ENCODE assay signal across 8 mouse cellular contexts in genomic region chr1:75545965-75546956, GRCm38 (mm10). TPM values are rescaled to one million over a fixed set of nuclear protein-coding genes. Genes with fewer than 3 reads are reported as not detected.
DNase-seq lines count a peak whose midpoint lies in the region; ATAC-seq lines count a peak whose summit lies in the region.

TSS of gene Slc4a3 (plus strand) at chr1:75546266.

- 1% methylated on average over 62 of the region's 64 CpGs for WGBS in intestine, embryonic 15.5 days
- 1% methylated on average over 52 of the region's 64 CpGs for WGBS in midbrain, embryonic 11.5 days
- under 1% methylated on average over 58 of the region's 64 CpGs for WGBS in stomach, embryonic 15.5 days

- H3K27me3 ChIP-seq in intestine, embryonic 15.5 days (replicated peaks) = no peaks in the 10 kb centered on the region
- no peaks in the 10 kb centered on the region for H3K27me3 ChIP-seq in midbrain, embryonic 11.5 days (ENCODE audit: control insufficient read depth, insufficient read depth, low read length)
- H3K27me3 ChIP-seq in stomach, embryonic 15.5 days (replicated peaks) = no peaks in the 10 kb centered on the region

- peak within 1 kb of the TSS; percentile 75 for H3K4me3 ChIP-seq in intestine, embryonic 15.5 days (replicated peaks)
- peak within 1 kb of the TSS; percentile 67 for H3K4me3 ChIP-seq in midbrain, embryonic 11.5 days (ENCODE audit: low read depth, low read length)
- peak within 1 kb of the TSS; percentile 79 for H3K4me3 ChIP-seq in stomach, embryonic 15.5 days (replicated peaks)

- H3K4me2 ChIP-seq in intestine, embryonic 15.5 days (replicated peaks) = peak within 1 kb of the TSS; percentile 87
- H3K4me2 ChIP-seq in midbrain, embryonic 11.5 days = peak within 1 kb of the TSS; percentile 80
- peak within 1 kb of the TSS; percentile 67 for H3K4me2 ChIP-seq in stomach, embryonic 15.5 days

- peak within 1 kb of the TSS; percentile 62 for H3K27ac ChIP-seq in intestine, embryonic 15.5 days
- peak within 1 kb of the TSS; percentile 60 for H3K27ac ChIP-seq in midbrain, embryonic 11.5 days (ENCODE audit: low read depth, low read length)
- H3K27ac ChIP-seq in stomach, embryonic 15.5 days = peak within 1 kb of the TSS; percentile 59

- no peaks in the 10 kb centered on the region; the same call in 1 of the 2 replicates for H3K9me3 ChIP-seq in intestine, embryonic 15.5 days
- no peaks in the 10 kb centered on the region for H3K9me3 ChIP-seq in midbrain, embryonic 11.5 days (ENCODE audit: control insufficient read depth, low read length)
- no peaks in the 10 kb centered on the region for H3K9me3 ChIP-seq in stomach, embryonic 15.5 days

- peak within 1 kb of the TSS; percentile 81 for H3K9ac ChIP-seq in intestine, embryonic 15.5 days
- peak within 1 kb of the TSS; percentile 91 for H3K9ac ChIP-seq in midbrain, embryonic 11.5 days (ENCODE audit: low read length)
- peak within 1 kb of the TSS; percentile 70 for H3K9ac ChIP-seq in stomach, embryonic 15.5 days

- peak; percentile 59 for DNase-seq in layer of hippocampus, adult 11-12 months (ENCODE audit: low spot score)
- DNase-seq in layer of hippocampus, adult 9-10 months (ENCODE audit: low spot score) = no peak
- peak; percentile 78 for DNase-seq in embryo, embryonic 10.5 days (ENCODE audit: low spot score)
- DNase-seq in gastrocnemius, postnatal 4 days (ENCODE audit: low spot score in 2 of 2) = peak; percentile 53 to 68
- DNase-seq in left cerebral cortex, postnatal 36 days (ENCODE audit: low spot score in 2 of 2) = peak; percentile 75 to 81
- peak; percentile 96 for DNase-seq in midbrain, embryonic 11.5 days (ENCODE audit: low spot score, missing footprints)

- H3K4me1 ChIP-seq in intestine, embryonic 15.5 days (replicated peaks) = peaks cover 5% of the 10 kb centered on the region
- peaks cover 8% of the 10 kb centered on the region for H3K4me1 ChIP-seq in midbrain, embryonic 11.5 days (ENCODE audit: control insufficient read depth, insufficient read depth, low read length)
- peaks cover 19% of the 10 kb centered on the region; the same call in 1 of the 2 replicates for H3K4me1 ChIP-seq in stomach, embryonic 15.5 days

- peak; percentile 92 for ATAC-seq in intestine, embryonic 15.5 days
- peak; percentile 91 for ATAC-seq in midbrain, embryonic 11.5 days (ENCODE audit: low FRiP score)
- ATAC-seq in stomach, embryonic 15.5 days (ENCODE audit: insufficient read depth, low FRiP score, low read depth) = peak; percentile 83

- intact Hi-C loops in left cerebral cortex, postnatal 36 days (cut with DNase I) = loop anchor here (5.0 kb wide), 2 partner anchors 39 to 59 kb away; partner anchors contain the start of genes Inha and Obsl1

- no peaks in the 10 kb centered on the region for H3K36me3 ChIP-seq in intestine, embryonic 15.5 days
- peaks cover 3% of the 10 kb centered on the region; the same call in 1 of the 2 replicates for H3K36me3 ChIP-seq in midbrain, embryonic 11.5 days (ENCODE audit: control insufficient read depth, insufficient read depth, low read length)
- H3K36me3 ChIP-seq in stomach, embryonic 15.5 days = peaks cover 9% of the 10 kb centered on the region; the same call in 1 of the 2 replicates

RNA-seq across cellular contexts. Expression of gene Slc4a3, which starts in this region (rescaled TPM):
- total RNA-seq in gastrocnemius, postnatal 4 days (2021) = 10 to 100 TPM; 18.5 to 23.6 TPM
- 13.4 and 14.1 TPM in 2 replicates for polyA plus RNA-seq in intestine, embryonic 15.5 days (2015; fragmentation: Nextera tagmentation; extraction: Ambion mirVana)
- 100 to 1,000 TPM; 176 to 200 TPM for total RNA-seq in left cerebral cortex, postnatal 36 days (2021)
- 6.5 and 7.2 TPM in 2 replicates for polyA plus RNA-seq in midbrain, embryonic 11.5 days (2014; fragmentation: Nextera tagmentation; extraction: Ambion mirVana)
- 17.7 and 18.2 TPM in 2 replicates for polyA plus RNA-seq in stomach, embryonic 15.5 days (2015; fragmentation: Nextera tagmentation; extraction: Ambion mirVana)

Comparison
In these comparisons a context has a peak if more than half of its experiments do, and no peak if none do; other contexts are left out.
1. RNA of gene Slc4a3 (total RNA-seq): 176 to 200 TPM in left cerebral cortex, postnatal 36 days; 18.5 to 23.6 TPM in gastrocnemius, postnatal 4 days; every median in the first group is over 4 times any median in the second.
2. Peak in every context shown above with its lines, with median percentiles within 50 percentile points of each other: ATAC-seq, H3K27ac ChIP-seq, H3K4me2 ChIP-seq, H3K4me3 ChIP-seq and H3K9ac ChIP-seq.